Mouse (Mus musculus) olfactory bulb, adult 2 months (tissue): Measurements from ENCODE around the gene Med22.

Experiments
- CTCF ChIP-seq: fragments of 200-500 bp; IDR thresholded peaks from 2 replicates; pipeline ENCODE4 v1.5.1; 2012; ENCODE audit warnings: low read depth, mild to moderate bottlenecking, low read length, moderate library complexity; ENCODE audit not compliant: insufficient read depth
- POLR2A ChIP-seq: fragments of 200-500 bp; IDR thresholded peaks from 2 replicates; pipeline ENCODE4 v1.6.1; 2012; ENCODE audit warnings: mild to moderate bottlenecking, low read depth, low read length, moderate library complexity; ENCODE audit not compliant: insufficient read depth

DNA sequence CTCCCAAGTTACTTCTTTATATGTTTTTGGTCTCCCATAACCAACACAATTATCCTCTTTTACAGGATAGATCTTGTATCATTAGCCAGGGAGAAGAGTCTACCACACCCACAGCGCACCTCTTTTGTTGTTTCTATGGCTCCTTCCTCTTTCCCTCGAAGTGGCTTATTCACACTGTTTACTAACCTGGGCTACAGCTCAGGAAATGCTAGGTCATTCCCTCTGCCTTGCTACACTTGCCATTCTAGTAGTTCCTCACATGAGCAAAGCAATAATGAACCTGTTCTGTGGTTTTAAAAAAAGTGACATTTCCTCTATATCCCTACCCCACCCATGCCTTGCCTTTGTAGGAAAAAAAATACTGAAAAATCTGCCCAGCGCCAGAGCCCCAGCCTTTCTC, 47.6 kb downstream of the Med22 start:
- TF ChIP-seq CTCF (no peak), POLR2A (no peak)
